Mouse (Mus musculus) liver, embryonic 14.5 days (tissue): ENCODE results near the gene Uts2b.

Experiments used
- CTCF ChIP-seq: IDR thresholded peaks from 2 replicates; pipeline ENCODE4 v1.5.1; 2016; ENCODE audit warnings: antibody characterized with exemption, low read depth, control low read depth
- EP300 ChIP-seq: IDR thresholded peaks from 2 replicates; pipeline ENCODE4 v1.6.1; 2016; ENCODE audit warnings: antibody characterized with exemption, low read depth

- no peak for TF ChIP-seq CTCF
- TF ChIP-seq EP300 = no peak
Measured at GRCm38 (mm10) chr16:27347521-27347920, 22.5 kb downstream of the Uts2b start.
